Mouse (Mus musculus) gonadal fat pad, adult 2 months (tissue): ENCODE results near the gene Map3k3. TPM values are rescaled to one million over a fixed set of nuclear protein-coding genes. Genes with fewer than 3 reads are reported as not detected.

ENCODE experiments used
- DNase-seq: peaks from one replicate; pipeline ENCODE4 v3.0.0-alpha.2; 2012; ENCODE audit warnings: low read depth
- polyA plus RNA-seq: library from polyadenylated mRNA; depleted of rRNA; stranded (reverse); fragments of >200 nt; gene quantifications from 2 replicates; pipeline ENCODE4 v1.2.3, GENCODE M21; 2012

The Map3k3 gene
- polyA plus RNA-seq, 1 experiment = 48.1 TPM

- DNase-seq = no peak
Observed at GRCm38 (mm10) chr11:106158930-106159215, 74.5 kb downstream of the Map3k3 start.

DNA sequence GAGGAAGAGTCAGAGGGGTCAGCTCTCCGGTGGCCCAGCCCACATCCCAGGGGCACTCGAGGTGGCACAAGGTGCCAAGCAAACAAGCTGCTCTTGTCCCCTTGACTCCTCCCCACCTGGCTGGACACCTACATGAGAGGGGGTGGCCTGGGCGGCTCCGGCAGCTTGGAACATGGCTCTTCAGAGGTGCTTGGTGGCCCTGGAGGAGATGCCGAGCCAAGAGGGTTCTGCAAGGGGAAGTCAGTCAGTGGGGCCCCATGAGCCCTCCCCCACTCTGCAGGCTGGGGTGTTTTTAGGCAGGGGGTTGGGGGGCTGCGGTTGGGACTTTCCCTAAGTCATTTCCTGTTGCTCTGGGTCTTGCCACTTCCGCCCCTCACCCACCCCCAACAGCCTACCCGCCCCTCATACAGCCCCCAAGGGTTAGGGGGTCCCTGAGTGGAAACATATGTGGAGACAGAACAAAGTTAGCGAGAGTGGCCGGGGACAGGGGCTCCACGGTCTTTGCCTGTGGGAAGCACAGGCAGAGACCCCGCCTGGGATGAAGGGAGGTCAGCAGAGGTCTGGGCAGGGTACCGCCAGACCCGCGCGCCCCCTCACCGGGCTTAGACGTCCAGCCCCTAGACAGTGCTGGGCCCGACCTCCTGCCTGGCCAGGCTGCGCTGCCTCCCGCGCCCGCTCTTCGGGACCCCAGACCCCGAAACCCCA, 75.0 kb downstream of the Map3k3 start:
- no peak for DNase-seq

- no peak for DNase-seq
Observed at GRCm38 (mm10) chr11:106159921-106160840, 75.8 kb downstream of the Map3k3 start.

GRCm38 (mm10) chr11:106160841-106161721, 76.7 kb downstream of the Map3k3 start, which contains the start of the genes Gm10840 and Limd2:
Gene Gm10840, plus strand, starts transcription at chr11:106160850.
Gene Limd2, minus strand, starts transcription at chr11:106160860.
- DNase-seq = no peak

- DNase-seq = no peak
Observed at GRCm38 (mm10) chr11:106162237-106162636, 77.8 kb downstream of the Map3k3 start.

DNA sequence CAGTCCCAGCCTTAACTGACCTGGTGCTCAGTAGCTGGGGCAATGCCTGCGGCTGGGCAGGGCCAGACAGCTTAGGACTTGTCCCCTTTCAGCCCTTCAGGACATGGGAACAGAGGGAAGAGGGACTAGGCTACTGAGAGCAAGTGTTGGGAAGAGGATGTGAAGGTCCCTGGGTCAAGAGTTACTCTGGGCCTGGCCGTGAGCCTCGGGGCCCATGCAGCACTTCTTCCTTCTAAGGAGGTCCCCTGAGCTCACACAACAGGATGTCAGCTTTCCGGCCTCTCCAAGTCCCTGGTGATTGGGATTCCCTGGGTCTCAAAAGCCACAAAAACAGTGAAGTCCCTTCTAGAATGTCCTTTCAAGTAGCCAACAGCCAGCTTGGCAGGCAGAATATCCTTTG, 79.1 kb downstream of the Map3k3 start:
- DNase-seq = no peak

DNA sequence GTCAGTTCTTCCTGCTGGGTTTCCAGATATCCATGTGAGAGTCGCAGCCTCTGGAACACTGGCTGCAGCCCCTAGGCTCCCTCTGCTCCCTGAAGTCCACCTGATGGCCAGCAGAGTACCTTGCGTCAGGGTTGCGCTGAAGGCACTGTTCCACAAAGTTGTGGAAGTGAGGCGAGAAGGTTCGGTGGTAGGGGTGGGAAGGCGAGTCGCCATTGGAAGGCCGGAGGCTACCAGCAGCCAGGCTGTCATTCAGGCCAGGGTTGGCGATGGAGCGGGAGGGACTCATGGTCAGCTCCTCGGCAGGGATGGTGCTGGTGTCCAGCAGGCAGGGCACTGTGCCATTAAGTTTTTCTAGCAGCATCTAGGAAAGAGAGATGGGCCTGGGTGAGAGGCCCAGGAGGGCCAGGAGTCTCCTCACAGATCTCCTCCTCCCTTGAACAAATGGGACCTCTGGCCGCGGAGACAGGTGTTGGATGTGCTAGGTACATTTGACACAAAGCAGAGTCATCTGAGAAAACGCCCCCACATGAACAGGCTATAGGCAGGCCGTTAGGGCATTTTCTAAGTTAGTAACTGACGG, 80.3 kb downstream of the Map3k3 start:
- DNase-seq = no peak

DNA sequence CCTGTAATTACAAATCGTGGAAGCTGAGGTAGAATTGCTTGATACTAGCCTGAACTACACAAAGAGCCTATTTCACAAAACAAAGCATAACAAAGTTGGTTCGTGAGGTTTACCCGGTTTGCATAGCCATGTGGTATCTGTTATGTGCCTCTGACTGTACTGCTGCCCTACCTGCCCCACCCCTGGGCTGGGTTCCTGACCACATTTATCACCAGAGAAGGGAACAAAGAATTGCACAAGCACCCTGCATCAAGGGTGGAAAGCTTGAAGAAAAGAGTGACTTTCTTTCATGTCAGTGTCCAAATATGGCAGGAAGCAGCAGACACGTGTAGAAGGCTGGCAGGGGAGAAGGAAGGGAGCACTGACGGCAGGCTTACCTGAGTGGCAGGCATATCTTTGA, 83.0 kb downstream of the Map3k3 start:
- no peak for DNase-seq

DNA sequence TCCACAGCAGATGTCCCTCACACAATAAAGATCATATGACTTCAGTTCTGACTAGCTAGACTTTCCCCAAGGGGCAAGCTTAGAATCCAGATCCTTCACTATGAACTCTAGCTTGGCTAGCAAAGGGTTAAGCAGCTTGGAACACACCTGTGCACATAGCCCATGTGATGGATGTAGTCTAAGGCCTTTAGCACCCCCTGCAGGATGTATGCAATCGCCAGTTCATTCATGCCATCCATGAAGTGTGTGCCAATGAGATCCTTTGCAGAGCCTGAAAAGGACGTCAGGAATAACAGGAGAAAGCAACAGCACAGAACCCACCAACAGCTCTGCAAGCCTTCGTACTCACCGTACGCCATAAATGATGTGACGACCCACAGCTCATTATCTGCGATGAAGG, 86.4 kb downstream of the Map3k3 start:
- no peak for DNase-seq

DNA sequence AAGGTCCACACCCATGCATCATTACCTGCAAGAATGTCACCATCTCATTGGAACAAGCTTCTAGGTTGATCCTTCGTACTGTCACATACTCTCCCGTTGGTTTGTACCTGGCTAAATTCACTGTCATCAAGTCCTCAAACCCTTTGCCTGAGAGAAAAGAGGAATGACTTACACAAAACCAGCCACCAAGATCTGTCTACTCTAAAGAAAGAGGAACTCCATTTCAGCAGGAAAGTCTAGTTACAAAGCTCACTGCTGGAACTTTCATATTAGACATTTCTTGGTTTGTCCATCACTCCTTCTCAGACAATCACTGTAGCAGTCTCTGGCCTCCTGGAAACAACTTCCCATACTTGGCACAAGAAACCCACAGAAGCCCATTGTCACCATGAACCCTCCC, 88.8 kb downstream of the Map3k3 start:
- no peak for DNase-seq

DNA sequence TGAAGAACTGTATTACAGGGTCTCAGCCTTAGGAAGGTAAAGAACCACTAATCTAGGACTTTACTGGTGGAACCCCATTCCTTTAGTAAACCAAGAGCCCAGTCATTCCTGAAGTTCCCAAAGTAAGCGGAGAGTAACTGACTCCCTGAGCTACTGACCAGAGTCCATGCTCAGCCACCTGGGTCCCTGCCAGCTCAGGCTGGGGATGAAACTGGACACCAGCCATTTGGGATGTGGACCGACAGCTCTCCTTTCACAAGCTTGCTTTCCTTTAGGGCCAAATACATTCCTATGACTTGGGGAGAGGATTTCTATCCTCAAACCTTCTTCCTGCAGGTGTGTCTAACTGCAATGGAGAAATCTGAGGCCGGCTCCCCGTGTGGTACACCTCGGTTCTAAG, 90.0 kb downstream of the Map3k3 start:
- no peak for DNase-seq

DNA sequence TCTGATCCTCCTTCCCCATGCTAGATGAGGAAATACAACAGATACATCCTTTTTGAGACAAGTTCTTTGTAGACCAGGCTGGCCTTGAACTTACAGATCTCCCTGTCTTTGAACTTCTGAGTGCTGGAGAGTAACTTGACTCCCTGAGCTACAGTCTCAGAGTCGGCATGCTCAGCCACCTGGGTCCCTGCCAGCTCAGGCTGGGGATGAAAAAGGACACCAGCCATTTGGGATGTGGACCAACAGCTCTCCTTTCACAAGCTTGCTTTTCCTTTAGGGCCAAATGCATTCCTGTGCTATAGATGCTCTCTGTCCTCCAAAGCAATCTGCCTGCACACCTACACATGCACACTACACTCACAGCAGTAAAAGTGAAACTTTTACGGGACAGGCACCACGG, 90.7 kb downstream of the Map3k3 start:
- DNase-seq = no peak

- no peak for DNase-seq
Observed at GRCm38 (mm10) chr11:106176372-106176771, 92.0 kb downstream of the Map3k3 start.

GRCm38 (mm10) chr11:106178036-106178782, 93.8 kb downstream of the Map3k3 start:
- no peak for DNase-seq

GRCm38 (mm10) chr11:106179711-106180448, 95.5 kb downstream of the Map3k3 start:
- DNase-seq = no peak

- DNase-seq = no peak
Observed at GRCm38 (mm10) chr11:106180449-106180801, 96.0 kb downstream of the Map3k3 start.

DNA sequence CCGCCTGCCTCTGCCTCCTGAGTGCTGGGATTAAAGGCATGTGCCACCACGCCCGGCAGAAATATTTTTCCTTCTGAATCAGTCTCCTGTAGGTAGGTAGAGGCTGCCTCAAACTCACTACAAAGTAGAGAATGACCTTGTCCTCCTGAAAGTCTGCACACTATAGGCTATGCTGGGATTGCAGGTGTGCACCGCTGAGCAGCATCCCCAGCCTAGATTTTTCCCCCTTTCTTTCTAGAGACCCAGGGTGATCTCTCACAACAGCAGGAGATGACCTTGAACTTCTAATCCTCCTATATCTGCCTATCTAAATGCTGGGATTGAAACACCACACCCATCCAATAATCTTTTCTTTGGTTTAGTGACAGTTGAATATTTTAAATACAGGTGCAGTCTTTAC, 102.9 kb downstream of the Map3k3 start:
- no peak for DNase-seq

GRCm38 (mm10) chr11:106191716-106192115, 107.3 kb downstream of the Map3k3 start:
- no peak for DNase-seq

DNA sequence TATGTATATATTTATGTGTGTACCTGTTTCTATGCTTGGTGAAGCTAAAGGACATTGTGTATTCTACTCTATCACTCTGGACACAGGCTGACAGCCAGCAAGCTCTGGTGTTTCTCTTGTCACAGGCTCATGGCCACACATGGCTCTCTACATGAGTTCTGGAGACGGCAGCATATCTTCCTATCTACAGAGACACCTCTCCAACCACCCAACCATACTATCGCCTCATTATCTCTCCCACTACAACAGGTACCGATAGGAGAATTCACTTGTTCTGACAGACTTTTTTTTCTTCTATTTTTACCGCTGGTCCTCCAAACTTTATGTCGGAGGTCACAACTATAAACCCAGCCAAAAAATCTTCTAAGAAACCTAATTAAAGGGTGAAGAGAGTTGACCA, 107.8 kb downstream of the Map3k3 start:
- no peak for DNase-seq

- no peak for DNase-seq
Observed at GRCm38 (mm10) chr11:106192657-106193370, 108.4 kb downstream of the Map3k3 start.
